Mouse (Mus musculus) midbrain, embryonic 13.5 days (tissue): Measurements from ENCODE around the gene Akap11. TPM values are rescaled to one million over a fixed set of nuclear protein-coding genes. Genes with fewer than 3 reads are reported as not detected.
A peak's percentile ranks its signal among the peaks of the same experiment; 100 is the strongest.

Experiments used
- ATAC-seq: fragments of 200-750 bp; cut with Nextera tagmentation; 2 replicates; pipeline ENCODE4 v1.8.0; 2017; ENCODE audit warnings: mild to moderate bottlenecking, moderate TSS enrichment, moderate library complexity
- H3K27ac ChIP-seq: fragments of 300-500 bp; sonication (generic); 2 replicates; pipeline ENCODE4 v1.5.1; 2015; ENCODE audit warnings: inconsistent platforms, mild to moderate bottlenecking, moderate library complexity
- H3K27me3 ChIP-seq: fragments of 300-500 bp; sonication (generic); 2 replicates; pipeline ENCODE4 v1.6.1; 2015; ENCODE audit warnings: mild to moderate bottlenecking, inconsistent platforms
- H3K36me3 ChIP-seq: fragments of 300-500 bp; sonication (generic); 2 replicates; pipeline ENCODE4 v1.6.1; 2015; ENCODE audit warnings: mild to moderate bottlenecking, inconsistent platforms
- H3K4me1 ChIP-seq: fragments of 300-500 bp; sonication (generic); replicated peaks from 2 replicates; pipeline ENCODE4 v1.6.1; 2015; ENCODE audit warnings: inconsistent platforms
- H3K4me2 ChIP-seq: fragments of 300-500 bp; sonication (generic); replicated peaks from 2 replicates; pipeline ENCODE4 v1.6.1; 2015; ENCODE audit warnings: moderate library complexity, mild to moderate bottlenecking, inconsistent platforms
- H3K4me3 ChIP-seq: fragments of 300-500 bp; sonication (generic); replicated peaks from 2 replicates; pipeline ENCODE4 v1.5.1; 2015; ENCODE audit warnings: mild to moderate bottlenecking, inconsistent platforms
- H3K9ac ChIP-seq: fragments of 300-500 bp; sonication (generic); replicated peaks from 2 replicates; pipeline ENCODE4 v1.6.1; 2015; ENCODE audit warnings: mild to moderate bottlenecking, inconsistent platforms
- H3K9me3 ChIP-seq: fragments of 300-500 bp; sonication (generic); 2 replicates; pipeline ENCODE4 v1.6.1; 2016; ENCODE audit warnings: mild to moderate bottlenecking, inconsistent platforms
- WGBS: fragments of 180-500 bp; shearing (Covaris S2); methylation state at CpG from one replicate; pipeline ENCODE4 v1.1.7; 2015; 5-methylcytosine and 5-hydroxymethylcytosine counted together
- polyA plus RNA-seq: library from polyadenylated mRNA; unstranded; fragments of >200 nt; fragmentation: Nextera tagmentation; extraction: Ambion mirVana; gene quantifications from 2 replicates; pipeline ENCODE4 v1.2.1, GENCODE M21; 2015

The Akap11 gene
- polyA plus RNA-seq, 1 experiment from 2014 or later = 38.7 TPM

DNA sequence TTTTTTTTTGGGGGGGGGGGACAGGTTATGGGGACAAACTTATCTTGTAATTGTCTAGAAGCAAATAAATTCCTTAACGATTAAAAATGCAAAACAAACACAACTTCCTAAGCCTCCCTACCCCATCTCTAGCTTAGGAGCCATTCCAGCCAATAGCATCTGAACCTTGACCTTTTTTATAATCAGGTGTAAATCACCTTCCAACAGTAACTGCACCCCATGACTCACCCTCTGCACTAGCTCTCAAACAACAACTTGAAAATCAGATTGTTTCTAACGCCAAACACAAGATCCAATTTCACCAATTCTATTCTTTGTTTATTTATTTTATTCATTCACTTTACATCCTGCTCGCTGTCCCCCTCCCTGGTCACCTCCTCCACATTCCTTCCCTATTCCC lies 10.1 kb downstream of the Akap11 start:
- Histone ChIP-seq H3K4me2 (no peak overlapping the region), H3K9me3 (no peaks in the 10 kb centered on the region), H3K4me3 (no peak overlapping the region), H3K4me1 (peaks cover 22% of the 10 kb centered on the region), H3K27ac (no peak overlapping the region), H3K9ac (no peak overlapping the region), H3K36me3 (peaks cover 3% of the 10 kb centered on the region; the same call in 1 of the 2 replicates), H3K27me3 (no peaks in the 10 kb centered on the region)
- no peak for ATAC-seq
- WGBS = 87% methylated on average over 3 of the region's 3 CpGs

DNA sequence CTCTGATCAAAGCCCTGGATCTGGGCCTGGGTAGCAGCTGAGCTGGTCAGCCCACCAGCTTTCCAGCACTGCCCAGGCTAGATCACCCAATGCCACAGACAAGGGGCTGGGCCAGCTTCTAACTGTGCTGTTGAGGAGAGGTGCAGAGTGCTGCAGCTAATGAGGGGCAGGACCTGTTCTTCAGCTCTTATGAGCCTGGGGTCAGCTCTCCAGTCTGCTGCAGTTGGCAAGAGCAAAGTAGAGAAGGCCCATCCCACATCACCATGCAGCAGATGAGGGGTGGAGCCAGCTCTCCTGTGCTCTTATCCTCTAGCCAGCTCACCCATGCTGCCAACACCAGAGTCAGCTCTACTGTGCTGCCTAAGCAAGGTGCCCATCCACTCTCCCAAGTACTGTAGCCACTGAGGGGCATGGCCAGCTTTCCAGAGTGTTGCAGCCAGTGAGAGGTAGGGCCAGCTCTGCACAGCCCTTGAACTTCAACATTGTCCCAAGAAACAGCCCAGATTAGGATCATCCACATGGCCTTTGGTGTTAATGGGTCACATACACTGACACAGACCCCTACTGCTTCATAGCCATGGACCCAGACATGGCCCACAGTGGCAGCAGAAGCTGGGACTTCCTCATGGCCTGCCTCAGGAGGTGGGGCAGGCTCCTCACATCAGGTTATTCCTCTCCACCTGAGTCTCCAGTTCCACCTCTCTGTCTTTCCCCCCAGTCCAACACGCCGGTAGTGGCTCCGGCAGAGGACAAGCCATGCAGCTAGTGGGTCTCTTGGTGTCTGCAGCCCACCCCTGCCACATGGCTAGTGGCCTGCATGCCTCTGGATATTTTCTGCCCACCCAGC lies 10.8 kb downstream of the Akap11 start:
- Histone ChIP-seq H3K9me3 (no peaks in the 10 kb centered on the region), H3K9ac (no peak overlapping the region), H3K4me3 (no peak overlapping the region), H3K4me1 (peaks cover 20% of the 10 kb centered on the region), H3K4me2 (no peak overlapping the region), H3K27ac (no peak overlapping the region), H3K36me3 (peaks cover 3% of the 10 kb centered on the region; the same call in 1 of the 2 replicates), H3K27me3 (no peaks in the 10 kb centered on the region)
- WGBS = 97% methylated on average over 3 of the region's 3 CpGs
- ATAC-seq = peak; percentile 56; the same call in 1 of the 2 replicates

DNA sequence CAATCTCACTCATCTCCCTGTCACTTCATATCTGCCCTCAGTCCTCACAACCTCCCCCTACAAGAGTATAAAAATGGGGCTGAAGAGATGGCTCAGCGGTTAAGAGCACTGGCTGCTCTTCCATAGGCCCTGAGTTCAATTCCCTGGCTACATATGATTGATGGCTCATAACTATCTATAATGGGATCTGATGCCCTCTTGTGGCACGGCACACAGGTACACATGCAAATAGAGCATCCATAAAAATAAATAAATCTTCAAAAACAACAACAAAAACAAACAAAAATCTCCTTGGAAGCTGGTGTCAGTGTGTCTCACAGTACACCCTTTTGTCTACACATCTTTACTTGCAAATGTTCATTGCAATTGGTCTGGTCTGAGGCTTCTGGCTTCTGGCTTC lies 11.5 kb downstream of the Akap11 start:
- Histone ChIP-seq H3K4me3 (no peak overlapping the region), H3K4me1 (peaks cover 17% of the 10 kb centered on the region), H3K9me3 (no peaks in the 10 kb centered on the region), H3K9ac (no peak overlapping the region), H3K27ac (no peak overlapping the region), H3K36me3 (peaks cover 6% of the 10 kb centered on the region; the same call in 1 of the 2 replicates), H3K27me3 (no peaks in the 10 kb centered on the region), H3K4me2 (no peak overlapping the region)
- WGBS = 93% methylated on average over 2 of the region's 2 CpGs
- no peak for ATAC-seq

DNA sequence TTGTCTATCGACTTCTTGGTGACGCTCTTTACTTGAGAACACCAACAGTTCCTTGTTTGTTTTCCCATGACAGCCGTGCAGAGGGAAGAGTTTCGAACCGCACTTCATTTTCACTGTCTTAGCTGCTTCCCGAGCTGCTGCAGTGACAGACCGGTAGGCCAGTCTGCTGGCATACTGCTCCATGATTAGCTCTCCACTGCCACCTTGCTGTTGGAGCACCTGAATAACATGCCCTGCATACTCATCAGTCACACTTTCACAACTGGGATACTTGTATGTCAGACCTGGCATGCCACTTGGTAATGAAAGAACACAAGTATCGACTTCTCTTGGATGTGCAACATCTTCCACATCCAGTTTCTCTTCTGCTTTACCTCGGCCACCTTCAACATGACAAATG lies 25.9 kb downstream of the Akap11 start:
- Histone ChIP-seq H3K4me1 (no peaks in the 10 kb centered on the region), H3K9me3 (no peaks in the 10 kb centered on the region), H3K9ac (no peak overlapping the region), H3K27me3 (no peaks in the 10 kb centered on the region), H3K4me2 (no peak overlapping the region), H3K4me3 (no peak overlapping the region), H3K36me3 (peaks cover 72% of the 10 kb centered on the region), H3K27ac (no peak overlapping the region)
- 83% methylated on average over 9 of the region's 9 CpGs for WGBS
- no peak for ATAC-seq

DNA sequence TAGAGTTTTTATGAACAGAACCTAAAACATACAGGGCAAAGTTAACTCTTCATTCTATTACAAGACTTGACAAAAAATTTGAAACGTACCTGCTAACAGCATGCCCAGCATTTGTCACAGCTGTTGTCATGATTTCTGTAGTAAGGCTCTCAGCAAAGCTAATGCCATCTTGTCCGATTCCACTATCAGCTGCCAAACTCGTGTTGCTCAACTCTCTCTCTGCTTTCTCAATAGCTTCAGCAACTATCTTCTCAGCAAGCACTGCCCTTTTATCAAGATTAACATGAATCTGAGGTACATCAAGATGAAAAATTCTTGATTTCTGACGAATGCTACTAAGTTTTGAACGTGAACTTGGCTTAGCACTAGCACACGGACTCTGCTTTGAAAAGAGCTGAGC lies 26.8 kb downstream of the Akap11 start:
- 94% methylated on average over 6 of the region's 6 CpGs for WGBS
- Histone ChIP-seq H3K36me3 (peaks cover 78% of the 10 kb centered on the region), H3K9ac (no peak overlapping the region), H3K4me3 (no peak overlapping the region), H3K9me3 (no peaks in the 10 kb centered on the region), H3K4me2 (no peak overlapping the region), H3K4me1 (no peaks in the 10 kb centered on the region), H3K27me3 (no peaks in the 10 kb centered on the region), H3K27ac (no peak overlapping the region)
- ATAC-seq = no peak

DNA sequence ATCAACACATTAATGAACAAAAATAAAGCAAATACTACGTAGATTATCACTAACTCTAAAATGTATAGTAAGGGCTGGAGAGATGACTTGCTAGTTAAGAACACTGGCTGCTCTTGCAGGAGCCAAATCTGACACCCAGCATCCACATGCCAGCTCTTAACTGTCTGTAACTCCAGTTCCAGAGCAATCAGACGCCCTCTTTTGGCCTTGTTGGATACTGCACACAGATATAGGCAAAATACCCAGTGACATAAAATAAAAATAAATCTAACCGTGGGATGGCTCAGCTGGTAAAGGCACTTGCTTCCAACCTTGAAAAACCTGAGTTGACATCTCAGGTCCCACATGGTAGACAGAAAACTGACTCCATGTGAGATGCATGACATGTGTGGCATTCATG lies 36.0 kb downstream of the Akap11 start:
- WGBS = 69% methylated on average over 3 of the region's 3 CpGs
- ATAC-seq = no peak

DNA sequence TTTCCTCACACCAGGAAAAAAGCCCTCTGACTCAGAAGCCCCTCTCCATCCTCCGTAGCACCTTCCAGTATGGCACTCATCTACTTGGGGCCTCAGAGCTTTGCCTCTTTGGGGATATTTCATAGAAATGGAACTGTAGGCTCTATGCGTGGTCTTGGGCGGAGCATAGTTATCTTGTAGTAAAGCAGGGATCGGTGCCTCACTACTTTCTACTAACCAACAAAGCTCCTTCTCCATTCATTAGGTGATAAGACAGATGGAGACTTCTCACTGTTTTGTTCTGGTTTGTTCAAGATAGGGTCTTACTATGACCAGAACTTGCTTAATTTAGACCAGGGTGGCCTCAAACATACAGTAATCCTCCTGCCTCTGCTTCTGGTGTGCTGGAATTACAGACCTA lies 39.9 kb downstream of the Akap11 start:
- H3K4me3 ChIP-seq = no peak overlapping the region
- H3K9me3 ChIP-seq = no peaks in the 10 kb centered on the region
- no peaks in the 10 kb centered on the region for H3K4me1 ChIP-seq
- 96% methylated on average over 4 of the region's 4 CpGs for WGBS
- no peak overlapping the region for H3K27ac ChIP-seq
- no peak for ATAC-seq
- H3K9ac ChIP-seq = no peak overlapping the region
- no peak overlapping the region for H3K4me2 ChIP-seq
- peaks cover 44% of the 10 kb centered on the region for H3K36me3 ChIP-seq
- no peaks in the 10 kb centered on the region for H3K27me3 ChIP-seq

More for the DNA sequence above, 36.0 kb downstream of the Akap11 start:
- no peaks in the 10 kb centered on the region for H3K4me1 ChIP-seq
- H3K4me2 ChIP-seq = no peak overlapping the region
- H3K4me3 ChIP-seq = no peak overlapping the region
- no peak overlapping the region for H3K27ac ChIP-seq
- H3K9ac ChIP-seq = no peak overlapping the region
- no peaks in the 10 kb centered on the region for H3K9me3 ChIP-seq
- peaks cover 33% of the 10 kb centered on the region for H3K36me3 ChIP-seq
- no peaks in the 10 kb centered on the region for H3K27me3 ChIP-seq

DNA sequence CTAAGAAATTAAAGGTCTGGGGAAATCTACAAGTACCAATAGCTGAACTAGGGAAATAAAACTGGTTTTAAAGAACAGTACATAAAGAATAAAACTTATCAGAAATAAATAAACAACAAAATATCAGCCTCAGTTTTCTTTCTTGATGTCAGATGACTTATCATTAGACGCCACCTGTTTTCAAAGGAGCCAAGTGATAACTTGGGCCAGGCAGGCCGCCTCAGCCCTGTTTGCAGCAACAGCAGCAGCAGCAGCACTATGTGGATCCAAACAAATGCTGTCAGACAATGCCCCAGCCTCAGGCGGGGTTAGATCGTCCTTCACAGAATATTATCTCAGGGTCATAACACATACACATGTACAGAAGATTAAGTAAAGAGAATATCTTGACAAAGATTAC lies 41.4 kb downstream of the Akap11 start:
- Histone ChIP-seq H3K4me3 (no peak overlapping the region), H3K9ac (no peak overlapping the region), H3K4me1 (no peaks in the 10 kb centered on the region), H3K4me2 (no peak overlapping the region), H3K36me3 (peaks cover 46% of the 10 kb centered on the region), H3K9me3 (no peaks in the 10 kb centered on the region), H3K27ac (no peak overlapping the region), H3K27me3 (no peaks in the 10 kb centered on the region)
- no peak for ATAC-seq
- 83% methylated on average over 4 of the region's 4 CpGs for WGBS

DNA sequence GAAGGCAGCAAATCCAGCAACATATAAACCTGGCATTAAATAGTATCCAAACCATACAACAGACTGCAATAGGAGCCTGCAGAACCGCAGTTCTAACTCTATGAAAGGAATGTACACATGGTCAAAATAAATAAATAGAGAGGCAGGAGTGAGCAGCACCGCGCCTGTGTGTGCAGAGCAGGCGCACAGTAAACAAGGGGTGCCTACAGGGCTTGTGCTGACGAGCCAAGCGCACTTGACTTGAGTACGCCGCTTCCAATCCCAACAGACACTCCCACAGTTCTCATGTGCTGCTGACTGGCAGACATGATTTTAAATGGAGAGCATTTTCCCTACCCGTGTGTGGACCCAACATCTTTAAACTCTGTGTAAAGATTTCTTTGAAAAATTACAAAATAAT lies 44.0 kb downstream of the Akap11 start:
- H3K9me3 ChIP-seq = no peaks in the 10 kb centered on the region
- 91% methylated on average over 9 of the region's 9 CpGs for WGBS

DNA sequence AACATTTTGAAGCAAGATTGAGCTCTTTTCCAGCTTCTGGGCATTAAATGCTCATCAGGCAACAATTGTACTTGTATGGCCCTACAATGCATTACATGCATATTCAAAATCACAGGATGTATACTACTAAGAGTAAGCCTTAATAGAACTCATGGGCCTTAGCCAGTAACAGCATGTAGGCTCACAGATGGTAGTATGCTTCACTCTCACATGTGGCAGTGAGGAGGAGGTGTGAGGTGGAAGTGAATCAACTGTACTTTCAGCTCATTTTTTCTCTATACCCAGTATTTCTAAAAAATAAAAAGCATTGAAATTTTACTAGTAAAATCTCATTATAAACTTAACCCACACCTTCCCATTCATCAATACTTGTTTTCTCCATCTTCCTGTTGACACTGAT lies 45.2 kb downstream of the Akap11 start:
- H3K9ac ChIP-seq = no peak overlapping the region
- no peak for ATAC-seq
- H3K4me2 ChIP-seq = no peak overlapping the region
- H3K4me3 ChIP-seq = no peak overlapping the region
- H3K4me1 ChIP-seq = no peaks in the 10 kb centered on the region
- H3K27me3 ChIP-seq = no peaks in the 10 kb centered on the region
- H3K9me3 ChIP-seq = no peaks in the 10 kb centered on the region
- H3K27ac ChIP-seq = no peak overlapping the region
- peaks cover 36% of the 10 kb centered on the region for H3K36me3 ChIP-seq

More for the DNA sequence above, 44.0 kb downstream of the Akap11 start:
- Histone ChIP-seq H3K9ac (no peak overlapping the region), H3K4me2 (no peak overlapping the region), H3K27me3 (no peaks in the 10 kb centered on the region), H3K27ac (no peak overlapping the region), H3K36me3 (peaks cover 40% of the 10 kb centered on the region), H3K4me3 (no peak overlapping the region), H3K4me1 (no peaks in the 10 kb centered on the region)
- ATAC-seq = no peak

DNA sequence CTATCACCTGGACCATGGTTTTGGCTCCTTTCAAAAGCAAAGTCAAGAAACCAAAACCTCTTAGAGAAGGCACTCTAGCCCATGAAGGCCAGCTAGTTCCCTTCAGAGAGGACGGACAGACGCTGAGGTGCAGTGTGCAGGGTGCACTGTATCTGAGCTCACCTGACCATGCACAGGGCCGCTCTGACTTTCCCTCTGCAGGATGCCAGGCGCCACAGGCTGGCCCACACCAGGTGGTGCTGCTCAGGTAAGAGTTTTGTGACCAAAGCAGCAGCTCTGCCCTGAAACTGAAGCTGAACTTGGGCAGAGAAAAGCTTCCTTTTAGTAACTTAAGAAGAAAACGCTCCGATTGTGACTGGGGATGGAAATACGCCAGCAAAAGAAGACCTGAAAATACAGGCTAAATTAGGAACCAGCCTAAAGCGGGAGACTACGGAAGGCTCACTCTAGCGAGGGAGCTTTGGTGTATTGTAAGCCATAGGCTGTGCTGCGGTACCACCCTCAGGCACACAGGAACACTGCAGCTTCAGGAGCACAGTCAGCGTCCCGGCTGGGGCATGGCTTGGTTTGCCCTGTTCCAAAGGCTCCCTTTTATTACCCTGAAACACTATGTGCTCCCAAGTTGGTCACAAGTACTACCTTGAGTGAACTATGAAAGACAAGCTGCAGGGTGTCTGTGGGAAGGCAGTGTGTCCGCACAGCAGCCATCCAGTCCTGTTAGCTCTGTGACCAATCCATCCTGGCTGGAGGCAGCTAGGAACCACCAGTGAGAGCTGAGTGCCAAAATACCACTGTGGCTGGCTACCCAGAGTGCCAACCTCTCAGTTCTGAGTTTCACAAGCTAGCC lies 54.0 kb downstream of the Akap11 start:
- WGBS = 24% methylated on average over 14 of the region's 14 CpGs
- Histone ChIP-seq H3K9me3 (no peaks in the 10 kb centered on the region), H3K27ac (no peak overlapping the region), H3K4me1 (no peaks in the 10 kb centered on the region), H3K4me2 (no peak overlapping the region; the same call in 1 of the 2 replicates), H3K27me3 (no peaks in the 10 kb centered on the region), H3K4me3 (no peak overlapping the region), H3K9ac (no peak overlapping the region), H3K36me3 (no peaks in the 10 kb centered on the region)
- peak; percentile 94 for ATAC-seq

DNA sequence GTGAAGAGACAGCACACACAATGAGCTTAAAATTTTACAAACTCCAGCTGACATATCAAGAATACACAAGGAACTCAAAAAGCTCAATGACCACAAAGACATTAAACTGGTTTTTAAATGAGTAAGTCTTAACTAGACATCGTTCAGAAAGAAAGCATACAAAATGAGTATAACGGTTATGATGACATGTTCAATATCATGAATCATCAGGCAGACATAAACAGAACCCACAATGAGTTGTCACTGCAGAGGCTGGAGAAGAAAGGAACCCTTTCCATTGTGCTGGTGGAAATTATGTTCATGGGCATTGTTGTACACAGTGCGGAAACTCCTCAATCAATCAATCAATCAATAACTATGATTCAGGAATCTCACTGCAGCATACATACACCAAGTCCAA lies 62.5 kb downstream of the Akap11 start:
- H3K27me3 ChIP-seq = no peaks in the 10 kb centered on the region
- no peak overlapping the region for H3K9ac ChIP-seq
- H3K4me2 ChIP-seq = no peak overlapping the region
- no peak overlapping the region for H3K27ac ChIP-seq
- no peak for ATAC-seq
- no peaks in the 10 kb centered on the region for H3K36me3 ChIP-seq
- H3K4me3 ChIP-seq = no peak overlapping the region
- H3K4me1 ChIP-seq = no peaks in the 10 kb centered on the region
- H3K9me3 ChIP-seq = no peaks in the 10 kb centered on the region
- WGBS = 92% methylated on average over 3 of the region's 3 CpGs
